Mouse (Mus musculus): Measurements from ENCODE around the gene Csrnp2.
A peak's percentile ranks its signal among the peaks of the same experiment; 100 is the strongest.
"Not testable (repeated sequence)": the region's sequence is repeated elsewhere in the genome, so short reads cannot be mapped to it uniquely, and the experiment has no call there.

Gene Csrnp2

DNA sequence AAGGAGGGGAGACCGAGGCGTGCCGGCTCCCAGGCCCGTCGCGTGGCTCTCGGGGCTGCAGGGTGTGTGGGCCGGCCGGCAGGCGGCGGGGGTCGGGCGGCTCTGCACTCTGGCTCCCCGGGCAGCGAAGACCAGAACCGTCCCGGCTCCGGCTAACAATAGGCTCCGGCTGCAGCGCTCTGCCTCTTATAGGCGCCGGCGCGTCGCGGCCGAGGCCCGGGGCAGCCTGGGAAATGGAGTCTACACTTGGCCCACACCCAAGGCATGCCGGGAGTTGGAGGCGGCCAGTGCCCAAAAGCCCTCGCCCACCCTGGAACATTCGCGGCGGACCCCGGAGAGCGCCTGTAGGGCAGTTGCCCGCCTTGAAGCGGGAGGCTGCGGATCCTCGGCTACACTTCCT, at the start of gene Csrnp2:
Gene Csrnp2, minus strand, starts transcription at position 387 of the 400 bp plus-strand sequence.
- DNase-seq: peak; percentile 97

- DNase-seq: not testable (repeated sequence)
Measured at GRCm38 (mm10) chr15:100543651-100544030, 48.4 kb upstream of the Csrnp2 start.

GRCm38 (mm10) chr15:100542876-100543650, 47.8 kb upstream of the Csrnp2 start:
- DNase-seq: not testable (repeated sequence)

- DNase-seq: no peak
Measured at GRCm38 (mm10) chr15:100541426-100541825, 46.1 kb upstream of the Csrnp2 start.

DNA sequence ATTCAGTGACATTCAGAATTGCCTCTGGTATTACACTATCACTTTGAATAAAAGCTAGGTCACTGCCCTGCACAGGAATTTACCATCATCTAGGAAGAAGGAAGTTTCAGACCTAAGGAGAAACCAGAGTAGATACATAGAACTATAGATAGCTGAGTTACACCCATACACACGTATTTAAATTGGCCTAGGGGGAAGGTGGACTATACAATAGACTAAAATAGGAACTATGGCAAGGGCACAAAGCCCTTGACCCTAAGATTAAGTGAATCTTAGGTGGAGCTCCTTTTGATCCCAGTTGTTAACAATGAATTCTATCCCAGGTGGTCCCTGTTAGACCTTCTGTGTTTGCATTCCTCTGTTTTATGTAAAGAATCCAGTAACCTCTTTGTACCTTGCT, 45.7 kb upstream of the Csrnp2 start:
- not testable (repeated sequence) for DNase-seq

- DNase-seq: no peak
Measured at GRCm38 (mm10) chr15:100539411-100539810, 44.1 kb upstream of the Csrnp2 start.

GRCm38 (mm10) chr15:100537913-100538312, 42.6 kb upstream of the Csrnp2 start:
- peak in 1 of 2 experiments; percentile 42 for DNase-seq

DNA sequence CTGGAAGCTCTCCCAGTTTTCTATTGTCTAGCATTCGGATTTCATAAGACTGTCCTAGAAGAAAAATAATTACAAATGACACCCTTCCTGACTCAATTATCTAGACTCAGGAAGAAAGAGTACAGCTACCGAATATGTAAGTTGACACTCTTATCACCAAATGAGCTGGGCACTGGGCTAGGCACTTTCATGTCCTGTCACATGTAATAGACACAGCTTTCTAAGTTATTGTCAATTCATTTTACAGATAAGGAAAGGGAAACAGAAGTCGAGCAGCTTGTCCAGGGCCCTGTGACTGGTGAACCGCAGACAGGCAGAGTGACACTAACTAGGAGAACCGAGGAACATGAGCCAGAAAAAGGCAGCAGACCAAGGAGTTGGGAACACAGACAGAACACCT, 32.6 kb upstream of the Csrnp2 start:
- DNase-seq: no peak

DNA sequence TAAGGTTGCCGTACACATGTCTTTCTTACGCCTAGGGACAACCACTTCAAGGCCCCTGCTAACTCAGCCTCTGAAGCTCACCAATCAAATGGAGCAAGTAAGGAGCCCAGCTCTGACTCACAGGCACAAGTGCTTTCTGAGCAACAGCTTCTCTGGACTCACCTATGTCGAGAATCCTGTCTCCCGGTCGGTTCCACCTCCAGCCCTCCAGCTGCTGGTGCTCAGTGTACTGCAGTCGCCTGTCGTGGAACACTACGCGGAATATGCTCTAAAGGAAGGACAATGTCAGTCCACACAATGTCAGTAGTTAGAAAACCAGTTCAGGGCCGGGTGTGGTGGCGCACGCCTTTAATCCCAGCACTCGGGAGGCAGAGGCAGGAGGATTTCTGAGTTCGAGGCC, 30.1 kb upstream of the Csrnp2 start:
- DNase-seq: no peak

- DNase-seq: no peak
Measured at GRCm38 (mm10) chr15:100520306-100520705, 25.0 kb upstream of the Csrnp2 start.

GRCm38 (mm10) chr15:100515121-100515520, 19.8 kb upstream of the Csrnp2 start:
- DNase-seq: no peak

DNA sequence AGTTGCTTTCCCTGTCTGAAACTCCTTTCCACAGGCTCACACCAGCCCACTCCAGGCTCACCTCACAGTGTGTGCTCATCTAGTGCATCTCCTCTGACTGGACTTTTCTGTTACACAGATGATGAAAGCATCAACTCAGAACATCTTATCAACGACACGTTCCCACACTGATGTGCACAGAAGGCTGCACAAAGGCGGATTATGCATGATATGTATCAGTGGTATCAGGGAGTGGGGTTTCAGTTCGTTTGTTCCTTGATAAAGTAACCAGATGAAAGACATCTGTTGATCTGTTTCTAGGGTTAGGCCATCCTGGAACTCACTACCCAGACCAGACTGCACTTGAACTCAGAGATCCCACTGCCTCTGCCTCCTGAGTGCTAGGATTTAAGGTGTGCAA, 18.1 kb upstream of the Csrnp2 start:
- DNase-seq: no peak

GRCm38 (mm10) chr15:100510072-100510471, 14.8 kb upstream of the Csrnp2 start:
- no peak for DNase-seq

- DNase-seq: no peak
Measured at GRCm38 (mm10) chr15:100508454-100509167, 13.3 kb upstream of the Csrnp2 start.

GRCm38 (mm10) chr15:100499506-100499905, 4.2 kb upstream of the Csrnp2 start:
- not testable (repeated sequence) for DNase-seq

- DNase-seq: peak in 1 of 2 experiments; percentile 72
Measured at GRCm38 (mm10) chr15:100494647-100495046, 641 bp downstream of the Csrnp2 start.

DNA sequence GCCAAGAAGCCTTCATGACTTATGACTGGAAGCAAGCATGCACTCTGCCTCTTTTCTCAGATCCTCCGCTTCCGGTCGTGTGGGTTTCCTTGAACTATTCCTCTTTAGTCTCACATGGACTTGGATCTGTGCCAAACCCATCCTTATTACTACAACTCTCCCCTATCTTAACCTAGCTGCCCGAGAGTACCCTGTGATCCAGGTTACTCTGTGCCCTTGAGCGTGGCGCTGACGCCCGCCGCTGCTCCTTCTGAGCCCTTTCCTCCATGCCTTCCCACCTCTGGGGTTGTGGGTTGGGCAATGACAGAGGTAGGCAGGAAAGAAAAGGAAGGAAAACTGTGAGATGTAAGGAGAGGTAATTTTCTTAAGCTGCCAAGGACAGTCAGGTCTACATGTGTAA, 3.3 kb downstream of the Csrnp2 start:
- DNase-seq: no peak

GRCm38 (mm10) chr15:100489263-100489662, 6.0 kb downstream of the Csrnp2 start:
- no peak for DNase-seq

- DNase-seq: not testable (repeated sequence)
Measured at GRCm38 (mm10) chr15:100488297-100488696, 7.0 kb downstream of the Csrnp2 start.

DNA sequence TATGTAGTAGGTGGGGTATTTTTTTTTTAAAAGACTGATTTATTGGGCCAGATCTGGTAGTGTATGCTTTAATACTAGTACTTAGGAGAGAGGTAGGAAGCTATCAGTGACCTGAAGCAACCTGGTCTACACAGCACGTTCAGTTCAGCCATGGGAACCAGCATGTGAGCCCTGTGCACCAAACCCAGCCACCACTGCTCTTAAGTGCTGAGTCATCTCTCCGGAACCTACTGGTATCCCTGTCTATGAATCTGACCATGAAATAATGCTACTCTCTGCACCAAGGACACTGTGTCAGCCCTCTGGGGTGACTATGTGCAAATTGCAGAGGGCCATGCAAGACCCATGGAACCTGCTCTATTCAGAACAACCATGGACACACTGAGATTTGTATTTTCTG, 8.2 kb downstream of the Csrnp2 start:
- no peak for DNase-seq

DNA sequence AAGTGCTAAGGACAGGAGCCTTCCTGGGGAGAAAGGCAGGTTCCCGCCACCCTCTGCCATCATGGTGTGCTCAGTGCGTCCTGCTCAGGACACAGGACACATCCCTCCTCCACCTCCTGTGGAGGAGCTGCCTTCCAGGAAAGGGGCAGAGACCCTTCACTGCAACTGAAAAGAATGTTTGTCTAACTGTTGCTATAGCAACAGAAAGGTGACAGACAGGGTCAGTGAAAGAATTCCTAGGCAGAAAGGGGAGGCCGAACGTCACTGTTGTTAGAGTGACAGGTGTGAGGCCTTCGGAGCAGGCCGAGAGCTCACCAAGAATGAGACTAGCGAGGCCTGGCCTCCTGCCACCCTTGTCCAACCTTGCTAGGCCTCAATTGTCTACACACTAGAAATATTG, 8.8 kb downstream of the Csrnp2 start:
- no peak for DNase-seq

DNA sequence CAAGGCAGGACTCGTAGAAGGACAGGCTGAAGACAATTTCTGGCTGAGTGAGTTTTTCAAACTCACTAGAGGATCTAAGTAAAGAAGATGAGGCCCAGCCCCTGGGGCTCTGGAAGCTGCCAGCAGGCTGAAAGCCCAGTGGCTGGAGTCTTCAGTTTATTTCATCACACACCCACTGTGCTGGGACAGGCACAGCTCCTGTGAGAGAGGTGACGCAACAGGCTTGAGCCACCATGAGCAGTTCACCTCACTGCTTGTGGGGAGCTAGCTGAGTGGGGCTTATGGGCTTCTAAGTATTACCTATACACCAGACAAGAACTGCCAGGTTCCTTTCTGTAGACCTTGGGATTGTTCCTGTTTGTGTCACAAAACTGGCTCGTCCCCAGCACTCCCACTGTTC, 9.7 kb downstream of the Csrnp2 start:
- no peak for DNase-seq

- DNase-seq: no peak
Measured at GRCm38 (mm10) chr15:100478925-100479324, 16.4 kb downstream of the Csrnp2 start.

GRCm38 (mm10) chr15:100478351-100478750, 16.9 kb downstream of the Csrnp2 start:
- DNase-seq: no peak
